Mouse (Mus musculus) C2C12 (cell line): ENCODE measurements around the gene Cpt1a. TPM values are rescaled to one million over a fixed set of nuclear protein-coding genes. Genes with fewer than 3 reads are reported as not detected.
A peak's percentile ranks its signal among the peaks of the same experiment; 100 is the strongest.

Source experiments
- H3K27me3 ChIP-seq: one replicate; pipeline ENCODE4 v1.6.1; 2011; ENCODE audit not compliant: control insufficient read depth, insufficient read depth, insufficient read length
- H3K36me3 ChIP-seq: one replicate; pipeline ENCODE4 v1.6.1; 2011; ENCODE audit not compliant: control insufficient read depth, insufficient read depth
- H3K4me3 ChIP-seq: one replicate; pipeline ENCODE4 v1.5.1; 2011; ENCODE audit warnings: mild to moderate bottlenecking, control low read depth; ENCODE audit not compliant: poor library complexity, insufficient read depth, severe bottlenecking
- H3K79me2 ChIP-seq: one replicate; pipeline ENCODE4 v1.6.1; 2011; ENCODE audit not compliant: control insufficient read depth, insufficient read depth
- H3K79me3 ChIP-seq: one replicate; pipeline ENCODE4 v1.6.1; 2011; ENCODE audit warnings: low read depth, control low read depth
- H3ac ChIP-seq: one replicate; pipeline ENCODE3; 2011; ENCODE audit warnings: low read depth; ENCODE audit not compliant: control insufficient read depth, insufficient read length
- CEBPB ChIP-seq: IDR thresholded peaks from one replicate; pipeline ENCODE4 v1.6.1; 2011; ENCODE audit warnings: low read depth, mild to moderate bottlenecking, control low read depth, moderate library complexity
- CTCF ChIP-seq: IDR thresholded peaks from one replicate; pipeline ENCODE4 v1.5.1; 2011; ENCODE audit not compliant: control insufficient read depth, insufficient read depth, insufficient read length
- FOSL1 ChIP-seq: IDR thresholded peaks from one replicate; pipeline ENCODE4 v1.8.0; 2011; ENCODE audit warnings: mild to moderate bottlenecking, low read length; ENCODE audit not compliant: poor library complexity, insufficient read depth, severe bottlenecking
- MAX ChIP-seq: IDR thresholded peaks from one replicate; pipeline ENCODE4 v1.6.1; 2011; ENCODE audit warnings: mild to moderate bottlenecking, control low read depth
- MYOD1 ChIP-seq: IDR thresholded peaks from one replicate; pipeline ENCODE4 v1.6.1; 2011; ENCODE audit warnings: low read depth; ENCODE audit not compliant: control insufficient read depth, insufficient read length
- MYOG ChIP-seq: IDR thresholded peaks from one replicate; pipeline ENCODE4 v1.6.1; 2011; ENCODE audit not compliant: control insufficient read depth, insufficient read length; ENCODE audit errors: extremely low read depth
- USF1 ChIP-seq: IDR thresholded peaks from one replicate; pipeline ENCODE4 v1.6.1; 2011; ENCODE audit warnings: low read depth, mild to moderate bottlenecking, control low read depth, moderate library complexity
- polyA plus RNA-seq: library from polyadenylated mRNA; unstranded; fragments of >200 nt; fragmentation: generic; extraction: Trizol; gene quantifications from one replicate; pipeline ENCODE4 v1.2.1, GENCODE M21; 2012; ENCODE audit warnings: missing spikeins

Cpt1a gene
- polyA plus RNA-seq, 1 experiment: 56.7 TPM

- TF ChIP-seq FOSL1: no peak
- TF ChIP-seq CEBPB: no peak
- no peak for TF ChIP-seq MYOD1
- no peak for TF ChIP-seq MAX
- no peak for TF ChIP-seq MYOG
- TF ChIP-seq CTCF: no peak
- no peak for TF ChIP-seq USF1
- no peak overlapping the region for H3K4me3 ChIP-seq
These were observed 17.1 kb downstream of the Cpt1a start for GRCm38 (mm10) chr19:3339187-3339586.

GRCm38 (mm10) chr19:3341021-3341420 lies 18.9 kb downstream of the Cpt1a start:
- Histone ChIP-seq H3K79me3 (peaks cover 15% of the 10 kb centered on the region), H3K4me3 (no peak overlapping the region), H3K36me3 (no peaks in the 10 kb centered on the region), H3K27me3 (no peaks in the 10 kb centered on the region), H3K79me2 (peaks cover 83% of the 10 kb centered on the region), H3ac (no peak overlapping the region)
- TF ChIP-seq FOSL1 (no peak), CEBPB (no peak), CTCF (no peak), MYOD1 (no peak), USF1 (no peak), MYOG (no peak), MAX (no peak)

More at GRCm38 (mm10) chr19:3339187-3339586, 17.1 kb downstream of the Cpt1a start:
- H3K79me2 ChIP-seq: peaks cover 79% of the 10 kb centered on the region
- H3K36me3 ChIP-seq: no peaks in the 10 kb centered on the region
- H3K27me3 ChIP-seq: no peaks in the 10 kb centered on the region
- H3ac ChIP-seq: no peak overlapping the region
- peaks cover 15% of the 10 kb centered on the region for H3K79me3 ChIP-seq

GRCm38 (mm10) chr19:3343929-3344328 lies 21.8 kb downstream of the Cpt1a start:
- Histone ChIP-seq H3K4me3 (no peak overlapping the region), H3K36me3 (no peaks in the 10 kb centered on the region), H3K27me3 (no peaks in the 10 kb centered on the region), H3K79me3 (peaks cover 14% of the 10 kb centered on the region), H3ac (no peak overlapping the region), H3K79me2 (peaks cover 69% of the 10 kb centered on the region)
- TF ChIP-seq MAX: no peak
- no peak for TF ChIP-seq FOSL1
- no peak for TF ChIP-seq CTCF
- TF ChIP-seq USF1: no peak
- TF ChIP-seq CEBPB: no peak
- no peak for TF ChIP-seq MYOD1

GRCm38 (mm10) chr19:3344636-3345544 lies 22.8 kb downstream of the Cpt1a start:
- H3K79me2 ChIP-seq: peaks cover 59% of the 10 kb centered on the region
- H3K4me3 ChIP-seq: no peak overlapping the region
- no peaks in the 10 kb centered on the region for H3K36me3 ChIP-seq
- no peak overlapping the region for H3ac ChIP-seq
- H3K79me3 ChIP-seq: peaks cover 12% of the 10 kb centered on the region
- TF ChIP-seq MYOD1: peak; percentile 19
- TF ChIP-seq CEBPB: no peak
- no peaks in the 10 kb centered on the region for H3K27me3 ChIP-seq

- Histone ChIP-seq H3K4me3 (no peak overlapping the region), H3K79me3 (peaks cover 9% of the 10 kb centered on the region), H3K27me3 (no peaks in the 10 kb centered on the region), H3K79me2 (peaks cover 43% of the 10 kb centered on the region), H3K36me3 (peaks cover 7% of the 10 kb centered on the region), H3ac (no peak overlapping the region)
- TF ChIP-seq MYOD1 (no peak), FOSL1 (no peak), USF1 (no peak), CEBPB (no peak), CTCF (no peak), MAX (no peak), MYOG (no peak)
These were observed 25.6 kb downstream of the Cpt1a start for GRCm38 (mm10) chr19:3347784-3348183.
